Mouse (Mus musculus) stomach, postnatal 0 days (tissue): ENCODE data around the gene C1qtnf6. TPM values are rescaled to one million over a fixed set of nuclear protein-coding genes. Genes with fewer than 3 reads are reported as not detected.

Source experiments
- ATAC-seq: fragments of 200-750 bp; cut with Nextera tagmentation; 2 replicates; pipeline ENCODE4 v1.8.0; 2017; ENCODE audit not compliant: low FRiP score, low TSS enrichment
- DNase-seq: peaks from one replicate; pipeline ENCODE4 v3.0.0-alpha.2; 2016; ENCODE audit warnings: low spot score
- H3K27ac ChIP-seq: fragments of 300-500 bp; sonication (generic); replicated peaks from 2 replicates; pipeline ENCODE4 v1.5.1; 2014; ENCODE audit warnings: mild to moderate bottlenecking, control low read depth
- H3K27me3 ChIP-seq: fragments of 300-500 bp; sonication (generic); 2 replicates; pipeline ENCODE4 v1.6.1; 2014; ENCODE audit warnings: low read length; ENCODE audit not compliant: control insufficient read depth, insufficient read depth
- H3K36me3 ChIP-seq: fragments of 300-500 bp; sonication (generic); 2 replicates; pipeline ENCODE4 v1.6.1; 2014; ENCODE audit warnings: low read length, mixed read lengths; ENCODE audit not compliant: control insufficient read depth, insufficient read depth
- H3K4me1 ChIP-seq: fragments of 300-500 bp; sonication (generic); replicated peaks from 2 replicates; pipeline ENCODE4 v1.6.1; 2014; ENCODE audit warnings: antibody characterized with exemption; ENCODE audit not compliant: control insufficient read depth, insufficient read depth
- H3K4me2 ChIP-seq: fragments of 300-500 bp; sonication (generic); replicated peaks from 2 replicates; pipeline ENCODE4 v1.6.1; 2014; ENCODE audit warnings: low read depth, mild to moderate bottlenecking, control low read depth, moderate library complexity
- H3K4me3 ChIP-seq: fragments of 300-500 bp; sonication (generic); 2 replicates; pipeline ENCODE4 v1.5.1; 2014; ENCODE audit warnings: low read depth, low read length, control low read depth
- H3K9ac ChIP-seq: fragments of 300-500 bp; sonication (generic); 2 replicates; pipeline ENCODE4 v1.6.1; 2014; ENCODE audit warnings: mild to moderate bottlenecking, low read length, control low read depth, mixed read lengths
- H3K9me3 ChIP-seq: fragments of 300-500 bp; sonication (generic); 2 replicates; pipeline ENCODE4 v1.6.1; 2016; ENCODE audit warnings: low read length; ENCODE audit not compliant: control insufficient read depth
- CTCF ChIP-seq: IDR thresholded peaks from 2 replicates; pipeline ENCODE4 v1.5.1; 2016; ENCODE audit warnings: antibody characterized with exemption, low read depth, mild to moderate bottlenecking, moderate library complexity
- EP300 ChIP-seq: optimal IDR thresholded peaks from 2 replicates; pipeline ENCODE3; 2016; ENCODE audit warnings: antibody characterized with exemption
- WGBS: fragments of 180-500 bp; shearing (Covaris S2); extraction: QIAGEN DNeasy Blood & Tissue Kit; methylation state at CpG from one replicate; pipeline ENCODE4 v1.1.7; 2014; 5-methylcytosine and 5-hydroxymethylcytosine counted together
- polyA plus RNA-seq: library from polyadenylated mRNA; unstranded; fragments of >200 nt; fragmentation: Nextera tagmentation; extraction: Ambion mirVana; gene quantifications from 2 replicates; pipeline ENCODE4 v1.2.1, GENCODE M21; 2015

C1qtnf6 gene
- polyA plus RNA-seq, 1 experiment from 2014 or later = 20.2 TPM

DNA sequence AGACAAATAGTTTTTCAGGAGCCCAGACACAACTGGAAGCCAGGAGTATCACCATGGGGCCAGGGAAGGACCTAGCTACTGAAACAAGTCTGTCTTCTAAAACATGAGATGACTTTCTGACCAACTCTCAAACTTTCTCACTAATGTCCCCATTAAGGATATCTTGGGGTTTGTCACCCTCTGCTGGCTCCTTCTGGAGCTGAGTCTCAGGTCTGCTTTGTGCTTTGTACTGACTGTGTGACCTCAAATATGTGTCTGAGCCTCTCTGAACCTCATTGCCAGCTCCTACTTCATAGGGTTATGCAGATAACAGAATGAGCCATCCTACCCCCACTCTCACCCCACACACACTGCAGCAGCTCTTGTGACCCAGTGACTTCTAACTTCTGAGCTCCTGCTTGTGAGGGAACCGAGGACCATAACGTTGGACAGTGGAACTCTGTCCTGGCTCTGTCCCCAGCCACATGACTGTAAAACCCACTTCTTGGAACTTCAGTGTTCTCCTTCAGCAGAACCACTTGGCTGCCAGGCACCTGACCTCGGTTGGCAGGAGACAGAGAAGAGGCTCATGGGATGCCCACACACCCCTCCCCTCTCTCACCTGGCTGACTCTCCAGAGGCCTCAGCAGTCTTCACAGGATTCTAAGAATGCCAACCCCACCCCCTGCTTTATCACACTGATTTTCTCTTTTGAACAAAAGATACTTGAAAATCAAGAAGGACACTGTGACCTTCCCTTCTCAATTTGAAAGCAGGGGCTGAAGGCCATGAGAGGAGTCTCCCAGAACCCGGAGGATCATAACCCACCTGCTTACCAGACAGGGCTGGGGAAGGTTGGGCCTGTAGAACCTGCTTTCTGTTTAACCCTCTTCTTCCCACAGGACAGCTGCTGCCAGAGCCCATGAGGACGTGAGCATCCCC is 16.5 kb upstream of the C1qtnf6 start:
- Histone ChIP-seq H3K9me3 (no peaks in the 10 kb centered on the region), H3K36me3 (no peaks in the 10 kb centered on the region), H3K4me3 (no peak overlapping the region), H3K9ac (no peak overlapping the region), H3K4me2 (no peak overlapping the region), H3K27ac (no peak overlapping the region), H3K4me1 (no peaks in the 10 kb centered on the region), H3K27me3 (no peaks in the 10 kb centered on the region)
- ATAC-seq = 0 out of 2 replicates have a peak, but pooled peaks have one; percentile 32
- no peak for TF ChIP-seq EP300
- TF ChIP-seq CTCF = peak; percentile 76
- 33% methylated on average over 5 of the region's 5 CpGs for WGBS
- peak; percentile 63 for DNase-seq

DNA sequence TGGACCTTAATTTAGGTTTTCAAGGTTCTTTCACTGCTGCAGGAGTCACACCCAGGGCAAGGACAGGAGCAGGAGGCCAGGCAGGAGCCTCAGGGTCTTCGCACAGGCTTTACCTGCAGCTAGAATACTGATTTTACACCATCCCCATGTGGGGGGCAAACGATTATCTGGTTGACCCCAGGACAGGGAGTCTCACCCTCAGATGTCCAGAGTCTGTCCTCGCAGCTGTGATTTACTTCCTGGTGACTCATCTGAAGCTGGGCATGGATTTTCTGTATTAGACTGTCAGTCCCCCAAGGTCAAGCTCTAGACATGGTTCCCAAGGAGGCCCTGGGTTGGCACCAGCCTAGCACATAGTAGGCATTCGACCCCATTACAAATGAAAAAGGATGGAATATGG is 14.8 kb upstream of the C1qtnf6 start:
- H3K4me1 ChIP-seq = no peaks in the 10 kb centered on the region
- DNase-seq (no peak), ATAC-seq (no peak)
- 69% methylated on average over 4 of the region's 4 CpGs for WGBS
- no peak overlapping the region for H3K9ac ChIP-seq
- no peak overlapping the region for H3K4me3 ChIP-seq
- no peaks in the 10 kb centered on the region for H3K36me3 ChIP-seq
- H3K27me3 ChIP-seq = no peaks in the 10 kb centered on the region
- TF ChIP-seq CTCF (no peak), EP300 (no peak)
- H3K4me2 ChIP-seq = no peak overlapping the region
- H3K27ac ChIP-seq = no peak overlapping the region
- no peaks in the 10 kb centered on the region for H3K9me3 ChIP-seq

DNA sequence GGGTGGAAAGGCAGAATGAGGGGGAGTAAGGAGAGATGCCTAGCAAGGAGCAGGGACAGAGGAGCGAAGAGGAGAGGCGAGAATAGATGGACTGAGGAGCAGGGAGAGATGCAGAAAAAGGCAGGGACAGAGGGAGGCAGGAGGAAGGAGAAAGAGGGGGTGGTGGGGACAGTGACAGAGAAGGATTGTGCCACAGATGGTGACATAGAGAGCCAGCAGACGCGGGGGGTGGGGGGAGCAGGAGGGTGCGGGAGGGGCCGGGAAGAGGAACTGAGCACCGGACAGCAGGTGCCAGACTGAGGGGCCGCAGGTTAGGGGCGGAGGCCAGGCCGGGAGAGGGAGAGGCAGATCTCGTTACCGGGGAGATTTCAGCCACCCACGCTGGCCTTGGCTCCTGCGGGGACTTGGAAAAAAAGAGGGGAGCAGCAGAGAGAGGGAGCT is 13.4 kb upstream of the C1qtnf6 start, which contains the start of gene Sstr3:
Gene Sstr3, minus strand, starts transcription at position 125 of the 441 bp plus-strand sequence.
- Histone ChIP-seq H3K4me2 (0 out of 2 replicates have a peak within 1 kb of the TSS, but pooled peaks have one; percentile 5), H3K27me3 (no peaks in the 10 kb centered on the region), H3K9me3 (no peaks in the 10 kb centered on the region), H3K9ac (no peak within 1 kb of the TSS), H3K27ac (no peak within 1 kb of the TSS), H3K36me3 (no peaks in the 10 kb centered on the region), H3K4me1 (no peaks in the 10 kb centered on the region), H3K4me3 (no peak within 1 kb of the TSS)
- DNase-seq (no peak), ATAC-seq (no peak)
- no peak for TF ChIP-seq EP300
- no peak for TF ChIP-seq CTCF
- WGBS = 10% methylated on average over 14 of the region's 14 CpGs

DNA sequence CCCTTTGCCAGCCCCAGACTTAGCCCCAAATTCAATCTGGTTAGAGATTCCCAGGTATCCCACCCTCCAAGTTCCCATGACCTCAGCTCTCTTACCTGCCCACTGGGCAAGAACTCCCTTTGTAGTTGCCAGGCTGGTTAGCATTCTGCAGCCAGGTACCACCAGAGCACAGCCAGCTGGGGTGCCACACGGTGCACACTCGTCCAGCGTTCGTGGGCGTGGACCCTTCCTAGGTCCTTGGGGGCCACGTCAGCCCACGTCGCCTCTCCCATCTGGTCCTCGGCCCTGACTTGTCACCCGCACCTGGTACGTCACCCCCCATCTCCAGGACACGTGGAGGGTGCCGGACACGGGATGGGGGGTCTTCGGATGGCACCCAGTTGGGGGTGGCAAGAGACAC is 12.8 kb upstream of the C1qtnf6 start:
- no peak overlapping the region for H3K4me2 ChIP-seq
- no peaks in the 10 kb centered on the region for H3K4me1 ChIP-seq
- no peaks in the 10 kb centered on the region for H3K36me3 ChIP-seq
- 72% methylated on average over 15 of the region's 15 CpGs for WGBS
- DNase-seq (no peak), ATAC-seq (no peak)
- no peaks in the 10 kb centered on the region for H3K27me3 ChIP-seq
- H3K27ac ChIP-seq = no peak overlapping the region
- H3K4me3 ChIP-seq = no peak overlapping the region
- TF ChIP-seq EP300 (no peak), CTCF (no peak)
- no peak overlapping the region for H3K9ac ChIP-seq
- no peaks in the 10 kb centered on the region for H3K9me3 ChIP-seq

DNA sequence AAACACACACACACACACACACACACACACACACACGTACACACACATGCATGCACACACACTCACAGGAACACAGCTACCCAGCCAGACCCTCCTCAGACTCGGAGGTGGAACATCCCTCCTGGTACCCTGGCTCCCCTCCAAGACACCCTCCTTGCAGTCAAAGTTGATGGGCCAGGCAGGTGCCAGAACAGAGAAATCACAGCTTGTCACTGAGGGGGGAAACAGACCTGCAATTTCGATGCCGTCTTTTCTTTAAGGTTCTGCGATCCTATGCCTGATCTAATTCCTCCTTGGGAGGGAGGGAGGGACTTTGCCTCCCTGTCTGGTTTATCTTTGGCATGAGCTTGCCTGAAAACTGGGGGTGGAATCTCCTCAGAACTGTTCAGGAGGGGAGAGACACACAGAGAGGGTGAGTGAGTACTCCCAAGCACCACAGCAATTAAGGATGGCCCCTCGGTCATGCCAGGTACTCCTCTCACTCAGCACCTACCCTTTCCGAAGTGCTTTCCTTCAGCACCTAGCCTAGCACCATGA is 11.6 kb upstream of the C1qtnf6 start:
- ATAC-seq (no peak), DNase-seq (no peak)
- Histone ChIP-seq H3K27ac (no peak overlapping the region), H3K4me2 (no peak overlapping the region), H3K4me1 (no peaks in the 10 kb centered on the region), H3K36me3 (no peaks in the 10 kb centered on the region), H3K9ac (no peak overlapping the region), H3K9me3 (no peaks in the 10 kb centered on the region), H3K4me3 (no peak overlapping the region), H3K27me3 (no peaks in the 10 kb centered on the region)
- TF ChIP-seq CTCF (no peak), EP300 (no peak)
- 57% methylated on average over 7 of the region's 7 CpGs for WGBS
